Mouse (Mus musculus) hindbrain, embryonic 15.5 days (tissue): ENCODE data around the gene Cdh13. TPM values are rescaled to one million over a fixed set of nuclear protein-coding genes. Genes with fewer than 3 reads are reported as not detected.
A peak's percentile ranks its signal among the peaks of the same experiment; 100 is the strongest.

Source experiments
- ATAC-seq: fragments of 200-750 bp; cut with Nextera tagmentation; 2 replicates; pipeline ENCODE4 v1.8.0; 2017; ENCODE audit warnings: low read depth, moderate number of reproducible peaks, moderate TSS enrichment; ENCODE audit not compliant: low FRiP score
- H3K27ac ChIP-seq: fragments of 300-500 bp; sonication (generic); replicated peaks from 2 replicates; pipeline ENCODE4 v1.5.1; 2015; ENCODE audit warnings: mild to moderate bottlenecking, inconsistent platforms
- H3K27me3 ChIP-seq: fragments of 300-500 bp; sonication (generic); 2 replicates; pipeline ENCODE4 v1.6.1; 2015; ENCODE audit warnings: control low read depth, inconsistent platforms
- H3K36me3 ChIP-seq: fragments of 300-500 bp; sonication (generic); 2 replicates; pipeline ENCODE4 v1.6.1; 2015; ENCODE audit warnings: control low read depth, inconsistent platforms
- H3K4me1 ChIP-seq: fragments of 300-500 bp; sonication (generic); replicated peaks from 2 replicates; pipeline ENCODE4 v1.6.1; 2015; ENCODE audit warnings: control low read depth, inconsistent platforms
- H3K4me2 ChIP-seq: fragments of 300-500 bp; sonication (generic); 2 replicates; pipeline ENCODE4 v1.6.1; 2015; ENCODE audit warnings: moderate library complexity, mild to moderate bottlenecking, inconsistent platforms
- H3K4me3 ChIP-seq: fragments of 300-500 bp; sonication (generic); 2 replicates; pipeline ENCODE4 v1.5.1; 2015; ENCODE audit warnings: mild to moderate bottlenecking, inconsistent platforms
- H3K9ac ChIP-seq: fragments of 300-500 bp; sonication (generic); 2 replicates; pipeline ENCODE4 v1.6.1; 2015; ENCODE audit warnings: inconsistent platforms
- H3K9me3 ChIP-seq: fragments of 300-500 bp; sonication (generic); 2 replicates; pipeline ENCODE4 v1.6.1; 2016; ENCODE audit warnings: control low read depth, inconsistent platforms
- WGBS: fragments of 180-500 bp; shearing (Covaris S2); methylation state at CpG from one replicate; pipeline ENCODE4 v1.1.7; 2015; 5-methylcytosine and 5-hydroxymethylcytosine counted together
- polyA plus RNA-seq: library from polyadenylated mRNA; unstranded; fragments of >200 nt; fragmentation: Nextera tagmentation; extraction: Ambion mirVana; gene quantifications from 2 replicates; pipeline ENCODE4 v1.2.1, GENCODE M21; 2015

The Cdh13 gene
- polyA plus RNA-seq, 1 experiment from 2014 or later: 112 TPM

DNA sequence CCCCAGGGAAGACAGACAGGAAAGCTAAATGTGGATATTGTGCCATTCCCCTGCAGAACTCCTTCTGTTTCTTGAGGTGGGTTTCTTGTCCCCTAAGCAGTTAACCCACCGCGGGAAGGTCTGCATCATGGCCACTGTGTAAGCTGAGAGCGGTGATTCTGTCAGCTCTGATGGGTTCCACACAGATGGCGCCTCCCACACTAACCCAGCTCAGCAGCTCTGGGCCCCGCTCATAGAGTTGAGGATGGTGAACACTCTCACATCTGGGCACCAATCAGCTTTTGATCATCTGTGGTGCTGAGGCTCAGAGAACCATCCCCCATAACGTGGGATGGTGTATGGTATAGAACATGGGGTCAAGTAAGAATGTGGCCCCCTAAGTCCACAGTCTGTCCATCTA, 735.1 kb downstream of the Cdh13 start:
- 84% methylated on average over 6 of the region's 6 CpGs for WGBS
- Histone ChIP-seq H3K9ac (no peak overlapping the region), H3K4me1 (peaks cover 27% of the 10 kb centered on the region), H3K27ac (no peak overlapping the region), H3K4me3 (no peak overlapping the region), H3K4me2 (no peak overlapping the region), H3K9me3 (no peaks in the 10 kb centered on the region), H3K36me3 (no peaks in the 10 kb centered on the region), H3K27me3 (no peaks in the 10 kb centered on the region)
- ATAC-seq: no peak

DNA sequence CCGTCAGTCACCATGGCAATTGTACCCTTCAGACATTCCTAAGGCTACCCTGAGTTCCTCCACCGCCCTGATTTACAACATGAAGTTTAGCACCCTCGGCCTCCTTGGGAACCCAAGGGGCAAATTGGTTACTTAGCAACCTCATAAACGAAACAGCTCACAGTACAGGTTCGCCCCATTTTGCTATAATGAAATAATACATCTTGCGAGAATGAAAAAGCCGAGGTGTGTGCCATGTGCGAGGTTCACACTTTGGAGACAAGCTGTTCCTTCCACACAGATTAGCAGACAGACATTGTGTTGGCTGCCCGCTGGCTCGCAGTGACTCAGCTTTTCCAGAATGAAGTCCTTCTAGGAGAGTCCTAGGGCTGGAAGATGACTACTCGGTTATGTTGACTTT, 737.2 kb downstream of the Cdh13 start:
- Histone ChIP-seq H3K9ac (no peak overlapping the region), H3K36me3 (no peaks in the 10 kb centered on the region), H3K4me1 (peaks cover 27% of the 10 kb centered on the region), H3K9me3 (no peaks in the 10 kb centered on the region), H3K4me2 (no peak overlapping the region), H3K4me3 (no peak overlapping the region), H3K27me3 (no peaks in the 10 kb centered on the region), H3K27ac (peak overlapping the region; percentile 6)
- WGBS: 49% methylated on average over 11 of the region's 11 CpGs
- peak; percentile 76 for ATAC-seq

DNA sequence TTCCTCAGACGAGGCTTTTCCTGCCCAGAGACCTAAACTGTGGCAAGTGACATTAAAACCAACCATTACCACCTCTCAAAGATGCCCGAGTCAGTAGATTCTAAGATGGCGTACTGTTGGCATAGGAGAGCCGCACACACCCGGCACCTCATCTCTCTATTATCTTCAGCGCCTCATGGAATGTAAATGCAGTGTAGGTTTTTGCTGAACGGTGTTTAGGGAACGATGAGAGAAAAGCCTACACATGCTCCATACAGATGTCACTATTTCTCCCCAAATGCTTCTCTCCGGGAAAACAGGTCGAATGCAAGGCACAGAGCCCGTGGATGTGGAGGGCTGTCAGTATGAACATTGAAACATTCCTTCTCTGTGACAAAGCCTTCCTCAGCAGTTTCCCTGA, 737.9 kb downstream of the Cdh13 start:
- no peak for ATAC-seq
- 80% methylated on average over 11 of the region's 11 CpGs for WGBS
- H3K4me1 ChIP-seq: peaks cover 27% of the 10 kb centered on the region
- no peaks in the 10 kb centered on the region for H3K36me3 ChIP-seq
- peak overlapping the region; percentile 6 for H3K27ac ChIP-seq
- no peak overlapping the region for H3K4me2 ChIP-seq
- no peaks in the 10 kb centered on the region for H3K9me3 ChIP-seq
- H3K4me3 ChIP-seq: no peak overlapping the region
- no peak overlapping the region for H3K9ac ChIP-seq
- H3K27me3 ChIP-seq: no peaks in the 10 kb centered on the region

DNA sequence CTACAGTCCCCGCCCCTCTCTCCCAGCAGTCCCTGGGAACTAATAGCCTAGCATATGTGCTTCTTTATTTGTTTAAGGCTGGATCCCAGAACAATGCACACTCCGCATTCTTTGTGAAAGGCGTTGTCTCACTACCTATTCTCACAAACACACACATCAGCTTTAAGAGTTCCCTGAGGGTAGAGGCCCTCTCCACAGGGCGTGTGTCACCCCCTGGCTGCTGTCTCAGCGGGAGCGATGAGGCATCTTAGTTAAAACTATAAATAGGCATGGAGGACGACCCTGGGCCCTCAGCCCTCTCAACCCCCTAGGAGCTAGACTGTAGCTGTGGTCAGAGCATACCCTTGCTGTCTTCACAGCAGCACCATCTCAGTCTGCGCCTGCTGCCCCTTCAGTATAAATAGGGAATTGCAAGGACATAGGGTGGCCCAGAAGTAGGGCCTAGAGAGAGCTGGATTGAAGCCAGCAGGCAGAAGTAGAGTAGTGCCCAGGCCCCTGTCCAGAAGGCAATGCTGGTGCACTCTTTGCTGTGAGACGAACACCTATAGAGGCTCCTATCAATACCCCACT, 738.9 kb downstream of the Cdh13 start:
- no peaks in the 10 kb centered on the region for H3K36me3 ChIP-seq
- H3K4me2 ChIP-seq: no peak overlapping the region
- H3K9me3 ChIP-seq: no peaks in the 10 kb centered on the region
- H3K27me3 ChIP-seq: no peaks in the 10 kb centered on the region
- no peak overlapping the region for H3K9ac ChIP-seq
- no peak overlapping the region for H3K4me3 ChIP-seq
- WGBS: 55% methylated on average over 9 of the region's 9 CpGs
- H3K27ac ChIP-seq: peak overlapping the region; percentile 6; the same call in 1 of the 2 replicates
- ATAC-seq: peak; percentile 20; the same call in 1 of the 2 replicates
- peaks cover 27% of the 10 kb centered on the region for H3K4me1 ChIP-seq

DNA sequence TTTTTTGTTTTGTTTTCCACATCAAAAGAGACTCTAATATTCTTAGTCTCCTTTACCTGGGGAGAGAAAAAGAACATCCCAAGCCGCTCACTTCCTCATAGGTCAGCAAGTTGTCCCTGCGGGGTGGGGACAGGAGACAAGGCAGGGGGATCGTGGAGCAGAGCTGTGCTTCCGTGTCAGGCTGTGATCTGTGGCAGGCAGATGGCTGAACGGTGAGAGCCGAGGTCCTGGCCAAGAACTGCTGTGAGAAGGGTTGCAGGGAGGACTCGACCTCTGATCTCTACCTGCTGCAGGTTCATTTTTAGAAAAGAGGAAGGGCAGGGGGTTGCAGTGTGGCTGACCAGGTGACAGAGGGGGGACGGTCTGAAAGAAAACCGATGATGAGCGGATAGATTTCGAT, 749.9 kb downstream of the Cdh13 start:
- H3K4me3 ChIP-seq: no peak overlapping the region
- no peak overlapping the region for H3K27ac ChIP-seq
- H3K4me2 ChIP-seq: no peak overlapping the region
- H3K4me1 ChIP-seq: no peaks in the 10 kb centered on the region
- 84% methylated on average over 11 of the region's 11 CpGs for WGBS
- no peaks in the 10 kb centered on the region for H3K27me3 ChIP-seq
- ATAC-seq: no peak
- H3K9ac ChIP-seq: no peak overlapping the region
- no peaks in the 10 kb centered on the region for H3K36me3 ChIP-seq
- H3K9me3 ChIP-seq: no peaks in the 10 kb centered on the region

DNA sequence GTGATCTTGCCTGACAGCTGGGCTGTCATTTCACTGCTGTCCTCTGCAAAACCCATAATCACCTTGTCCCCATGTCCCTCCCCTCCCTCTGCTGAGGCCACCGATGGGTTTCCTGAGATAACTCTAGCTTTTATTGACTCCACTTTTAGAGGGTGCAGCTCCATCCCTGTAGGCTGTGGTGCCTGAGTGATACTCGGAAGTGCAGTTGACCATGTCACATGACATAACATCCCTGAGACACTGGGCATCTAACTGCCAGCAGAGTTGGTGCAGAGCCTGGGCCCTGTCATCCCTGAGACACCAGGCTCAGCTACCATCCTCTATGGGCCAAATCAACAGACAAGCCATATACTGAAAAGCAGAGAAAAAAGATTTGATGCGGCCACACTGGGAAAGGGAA, 750.5 kb downstream of the Cdh13 start:
- Histone ChIP-seq H3K9ac (no peak overlapping the region), H3K4me1 (no peaks in the 10 kb centered on the region), H3K36me3 (no peaks in the 10 kb centered on the region), H3K9me3 (no peaks in the 10 kb centered on the region), H3K27me3 (no peaks in the 10 kb centered on the region), H3K27ac (no peak overlapping the region), H3K4me2 (no peak overlapping the region), H3K4me3 (no peak overlapping the region)
- WGBS: 89% methylated on average over 3 of the region's 3 CpGs
- ATAC-seq: no peak

DNA sequence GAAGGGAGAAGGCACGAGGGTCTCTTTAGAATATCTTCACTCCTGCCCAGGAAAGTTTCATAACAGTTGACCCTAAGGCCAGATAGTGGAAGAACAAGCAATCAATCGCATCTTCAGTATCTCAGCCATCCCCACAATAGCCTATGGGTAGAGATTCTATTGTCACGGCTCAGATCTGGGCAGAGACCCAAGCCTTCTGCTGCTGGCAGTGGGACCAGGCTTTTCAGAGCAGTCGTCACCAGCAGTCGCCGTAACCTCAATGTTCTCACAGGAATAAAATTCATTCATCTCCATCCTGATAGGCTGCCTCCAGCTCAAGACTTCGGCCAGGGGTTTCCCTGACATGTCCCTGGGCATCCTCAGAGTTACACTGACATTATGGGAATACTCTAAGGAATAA, 751.6 kb downstream of the Cdh13 start:
- no peaks in the 10 kb centered on the region for H3K4me1 ChIP-seq
- no peaks in the 10 kb centered on the region for H3K27me3 ChIP-seq
- H3K9me3 ChIP-seq: no peaks in the 10 kb centered on the region
- no peak overlapping the region for H3K9ac ChIP-seq
- no peak overlapping the region for H3K4me3 ChIP-seq
- H3K4me2 ChIP-seq: no peak overlapping the region
- no peak overlapping the region for H3K27ac ChIP-seq
- 66% methylated on average over 7 of the region's 7 CpGs for WGBS
- no peak for ATAC-seq
- H3K36me3 ChIP-seq: no peaks in the 10 kb centered on the region

DNA sequence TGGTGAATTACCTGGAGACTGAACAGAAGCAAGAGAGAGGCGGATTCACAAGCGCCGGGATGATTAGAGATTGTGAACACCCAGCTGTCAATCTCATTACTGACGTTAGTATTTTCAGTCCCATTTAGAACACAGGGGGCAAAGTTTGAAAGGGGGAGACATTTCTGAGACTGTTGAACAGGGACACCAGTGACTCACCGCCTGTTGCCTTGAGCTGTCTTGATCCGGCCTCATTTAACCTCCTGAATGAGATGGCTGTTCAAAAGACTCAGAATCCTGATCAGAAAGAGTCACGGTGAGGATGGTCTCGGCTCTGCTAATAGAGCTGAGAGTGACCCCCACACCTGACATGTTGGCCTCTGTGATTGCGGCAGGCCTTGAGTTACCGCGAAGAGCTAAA, 754.0 kb downstream of the Cdh13 start:
- Histone ChIP-seq H3K4me1 (no peaks in the 10 kb centered on the region), H3K27me3 (no peaks in the 10 kb centered on the region), H3K27ac (no peak overlapping the region), H3K9me3 (no peaks in the 10 kb centered on the region), H3K9ac (no peak overlapping the region), H3K4me2 (no peak overlapping the region), H3K36me3 (no peaks in the 10 kb centered on the region), H3K4me3 (no peak overlapping the region)
- ATAC-seq: no peak
- 85% methylated on average over 11 of the region's 11 CpGs for WGBS

DNA sequence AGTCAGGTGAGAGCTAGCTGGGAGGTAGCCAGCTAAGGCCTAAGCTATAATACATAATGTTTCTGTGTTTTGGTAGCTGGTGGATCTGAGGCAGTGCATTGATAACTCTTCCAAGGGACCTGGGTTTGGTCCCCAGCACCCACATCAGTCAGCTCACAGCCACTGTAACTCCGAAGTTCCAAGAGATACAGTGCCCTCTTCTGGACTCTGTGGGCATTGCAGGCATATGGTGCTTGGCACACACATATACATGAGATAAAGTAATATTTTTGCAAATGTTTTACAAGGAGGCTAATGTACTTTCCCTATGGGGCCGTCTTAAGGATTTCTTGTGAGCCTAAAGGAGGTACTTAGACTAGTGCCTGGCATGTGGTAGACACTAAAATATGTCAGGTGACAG, 755.8 kb downstream of the Cdh13 start:
- Histone ChIP-seq H3K4me2 (no peak overlapping the region), H3K9me3 (no peaks in the 10 kb centered on the region), H3K4me1 (no peaks in the 10 kb centered on the region), H3K9ac (no peak overlapping the region), H3K27me3 (no peaks in the 10 kb centered on the region), H3K27ac (no peak overlapping the region), H3K36me3 (no peaks in the 10 kb centered on the region), H3K4me3 (no peak overlapping the region)
- WGBS: 87% methylated on average over 2 of the region's 2 CpGs
- no peak for ATAC-seq

DNA sequence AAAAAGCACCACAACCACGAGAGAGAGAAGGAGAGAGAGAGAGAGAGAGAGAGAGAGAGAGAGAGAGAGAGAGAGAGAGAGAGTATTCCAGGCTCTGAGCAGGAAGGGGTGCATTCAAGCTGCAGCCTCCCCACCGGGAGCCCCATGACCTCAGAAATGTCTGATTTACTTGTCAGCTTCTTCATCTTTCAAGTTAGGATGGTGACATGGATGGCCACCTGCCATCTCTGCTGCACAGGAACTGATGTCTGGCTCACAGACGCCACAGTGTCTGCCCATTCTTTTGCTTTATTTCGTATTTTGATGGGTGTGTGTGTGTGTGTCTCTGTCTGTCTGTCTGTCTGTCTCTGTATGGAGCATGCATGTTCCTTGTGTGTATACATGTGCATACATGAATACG, 774.3 kb downstream of the Cdh13 start:
- Histone ChIP-seq H3K4me2 (no peak overlapping the region), H3K36me3 (no peaks in the 10 kb centered on the region), H3K9me3 (no peaks in the 10 kb centered on the region), H3K27me3 (no peaks in the 10 kb centered on the region), H3K4me1 (peaks cover 8% of the 10 kb centered on the region), H3K27ac (no peak overlapping the region), H3K9ac (no peak overlapping the region), H3K4me3 (no peak overlapping the region)
- 80% methylated on average over 5 of the region's 5 CpGs for WGBS
- no peak for ATAC-seq

DNA sequence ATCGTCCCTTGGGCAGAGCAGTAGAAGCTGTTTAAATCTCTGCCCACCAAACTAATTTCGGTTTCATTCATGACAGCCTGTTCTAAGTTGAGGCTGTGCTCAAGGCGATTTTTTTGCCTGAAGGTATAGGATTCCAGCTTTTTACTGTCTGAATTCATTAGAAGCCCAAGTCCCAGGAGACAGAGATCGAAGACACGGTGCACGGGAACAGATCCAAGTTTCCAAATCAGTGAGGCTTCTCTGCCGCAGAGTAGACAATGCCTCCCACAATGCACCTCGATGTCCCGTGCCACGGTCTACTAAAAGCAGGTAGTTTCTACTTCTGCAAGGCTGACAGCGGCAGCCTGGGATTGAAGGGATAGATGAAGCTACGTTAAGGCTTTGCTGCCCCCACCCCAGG, 778.1 kb downstream of the Cdh13 start:
- H3K4me1 ChIP-seq: peaks cover 8% of the 10 kb centered on the region
- no peaks in the 10 kb centered on the region for H3K9me3 ChIP-seq
- peak overlapping the region; percentile 23 for H3K4me2 ChIP-seq
- no peak for ATAC-seq
- H3K4me3 ChIP-seq: no peak overlapping the region
- no peak overlapping the region for H3K9ac ChIP-seq
- H3K27me3 ChIP-seq: no peaks in the 10 kb centered on the region
- no peak overlapping the region for H3K27ac ChIP-seq
- 39% methylated on average over 12 of the region's 12 CpGs for WGBS
- no peaks in the 10 kb centered on the region for H3K36me3 ChIP-seq

DNA sequence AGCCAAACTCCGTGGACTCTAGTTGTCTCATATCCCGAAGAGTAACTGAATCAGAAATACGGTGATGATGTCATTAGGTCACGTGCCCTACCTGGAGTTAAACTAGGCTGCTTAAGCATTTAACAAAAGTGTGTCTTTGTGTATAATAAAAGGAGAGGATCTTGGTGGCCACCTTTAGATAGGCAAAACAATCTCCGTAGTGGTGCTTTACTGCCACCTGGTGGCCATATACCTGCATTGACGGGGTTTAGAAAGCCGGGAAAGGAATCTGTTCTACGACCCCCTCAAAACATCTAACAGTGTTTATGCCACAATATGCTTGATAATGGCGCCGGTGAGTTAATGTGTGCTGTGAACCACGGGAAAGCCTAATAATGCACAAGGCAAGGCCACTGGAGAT, 781.0 kb downstream of the Cdh13 start:
- Histone ChIP-seq H3K9ac (no peak overlapping the region), H3K36me3 (no peaks in the 10 kb centered on the region), H3K4me2 (no peak overlapping the region), H3K9me3 (no peaks in the 10 kb centered on the region), H3K4me1 (peaks cover 8% of the 10 kb centered on the region), H3K27me3 (no peaks in the 10 kb centered on the region), H3K4me3 (no peak overlapping the region), H3K27ac (no peak overlapping the region)
- WGBS: 23% methylated on average over 11 of the region's 11 CpGs
- ATAC-seq: no peak

DNA sequence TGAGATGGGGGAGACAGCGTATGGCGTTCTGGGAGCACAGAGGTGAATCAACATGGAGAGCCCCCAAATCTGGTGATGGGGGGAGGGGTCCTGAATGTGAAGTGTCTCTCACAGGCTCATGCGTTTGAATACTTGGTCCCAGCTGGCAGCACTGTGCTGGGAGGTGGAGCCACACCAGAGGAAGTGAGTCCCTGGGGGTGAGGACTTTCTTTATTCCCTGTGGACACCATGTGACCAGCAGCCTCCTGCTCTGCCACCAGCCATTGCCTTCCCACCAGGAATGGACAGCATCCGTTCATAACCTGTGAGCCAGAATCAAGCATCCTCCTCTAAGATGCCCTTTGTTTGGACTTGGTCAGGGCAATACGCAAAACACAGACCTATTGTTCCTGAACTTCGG, 788.8 kb downstream of the Cdh13 start:
- no peak for ATAC-seq
- Histone ChIP-seq H3K27ac (no peak overlapping the region), H3K4me2 (no peak overlapping the region), H3K9ac (no peak overlapping the region), H3K36me3 (no peaks in the 10 kb centered on the region), H3K4me1 (no peaks in the 10 kb centered on the region), H3K9me3 (no peaks in the 10 kb centered on the region), H3K27me3 (no peaks in the 10 kb centered on the region), H3K4me3 (no peak overlapping the region)
- WGBS: 75% methylated on average over 6 of the region's 6 CpGs
